29 mouse cellular contexts compared by ENCODE assay signal in genomic region chr1:59901082-59901876, GRCm38 (mm10). TPM values are rescaled to one million over a fixed set of nuclear protein-coding genes. Genes with fewer than 3 reads are reported as not detected.
DNase-seq lines count a peak whose midpoint lies in the region; ATAC-seq and TF ChIP-seq lines count a peak whose summit lies in the region.
"Had no signal": no experiment of that assay in that cellular context is flagged by ENCODE, and none has a peak within 500 bp of the region (broad histone marks: within the 10 kb centered on the region; RNA-seq: fewer than 3 reads in every experiment).

No protein-coding gene starts in this region.

- WGBS in kidney, adult 2 months, result 92% methylated on average over 5 of the region's 5 CpGs
- 85% methylated on average over 5 of the region's 5 CpGs for WGBS in kidney, embryonic 14.5 days
- 24% methylated on average over 5 of the region's 5 CpGs for WGBS in liver, embryonic 14.5 days (ENCODE audit: insufficient replicate concordance)

- no peak for TF ChIP-seq POLR2A in kidney, adult 2 months (IDR thresholded peaks at IDR 0.05; ENCODE audit: low read depth, low read length)

- no peak overlapping the region for H3K4me3 ChIP-seq in kidney, adult 2 months (ENCODE audit: insufficient read depth, low read depth, low read length)
- H3K4me3 ChIP-seq in kidney, embryonic 14.5 days (ENCODE audit: low read length), result no peak overlapping the region
- H3K4me3 ChIP-seq in brown adipose tissue, adult 24 weeks (ENCODE audit: insufficient read depth, low read depth, low read length), result no peak overlapping the region
- no peak overlapping the region for H3K4me3 ChIP-seq in liver, embryonic 14.5 days (ENCODE audit: insufficient read depth in 1 of 2, low read depth in 2 of 2, low read length in 2 of 2)
- H3K4me3 ChIP-seq: embryonic facial prominence, embryonic 13.5 days; forebrain, embryonic 10.5 days; forebrain, embryonic 15.5 days; heart, embryonic 12.5 days; limb, embryonic 12.5 days; midbrain, embryonic 10.5 days had no signal

- H3K4me1 ChIP-seq in kidney, adult 2 months (ENCODE audit: control insufficient read depth, insufficient read depth, low read length), result peaks cover 20% of the 10 kb centered on the region
- H3K4me1 ChIP-seq in kidney, embryonic 14.5 days (ENCODE audit: control insufficient read depth, insufficient read depth, low read length), result no peaks in the 10 kb centered on the region
- H3K4me1 ChIP-seq in brown adipose tissue, adult 24 weeks (ENCODE audit: control insufficient read depth, insufficient read depth, insufficient read length, low read length), result peaks cover 14% of the 10 kb centered on the region
- H3K4me1 ChIP-seq in liver, embryonic 14.5 days (replicated peaks; ENCODE audit: control insufficient read depth in 2 of 2, insufficient read depth in 2 of 2, low read length in 1 of 2), result peaks cover 28 to 43% of the 10 kb centered on the region in 2 experiments
- H3K4me1 ChIP-seq: forebrain, embryonic 10.5 days; forebrain, embryonic 15.5 days; midbrain, embryonic 10.5 days had no signal

- DNase-seq in kidney, adult 2 months, result no peak
- peak; percentile 71 for DNase-seq in c-Kit-positive CD71-positive TER-119-positive erythroid progenitor cells, embryonic 14.5 days (ENCODE audit: low spot score)
- peak in 2 of 3 experiments; percentile 43 to 62 for DNase-seq in liver, embryonic 14.5 days (ENCODE audit: low read depth in 3 of 3, low spot score in 3 of 3)
- no peak for DNase-seq in frontal cortex, postnatal 36 days (ENCODE audit: low spot score in 2 of 2)
- no peak for DNase-seq in cerebellum, postnatal 36 days
- DNase-seq: adrenal gland, adult 2 months; adrenal gland, postnatal 36 days; B cell, adult 2 months; cerebellum, adult 11 months; cerebellum, adult 9-10 months; gastrocnemius, postnatal 10 days; heart, postnatal 10 days; kidney, adult 8-10 months; kidney, postnatal 14 days; layer of hippocampus, adult 9-11 months; lung, adult 2 months; spleen, adult 18-20 months; thymus, postnatal 36 days had no signal

- ATAC-seq in kidney, embryonic 14.5 days (ENCODE audit: low FRiP score, low TSS enrichment), result no peak
- ATAC-seq in liver, embryonic 14.5 days (ENCODE audit: insufficient read depth), result peak; percentile 72
- ATAC-seq: activated CD4-positive, CD25-positive, alpha-beta regulatory T cell, adult 4 months; forebrain, embryonic 15.5 days; hindbrain, embryonic 16.5 days; midbrain, embryonic 16.5 days had no signal

- no peak overlapping the region for H3K9ac ChIP-seq in kidney, embryonic 14.5 days (ENCODE audit: low read depth, low read length)
- H3K9ac ChIP-seq in liver, embryonic 14.5 days (replicated peaks), result no peak overlapping the region
- H3K9ac ChIP-seq: embryonic facial prominence, embryonic 13.5 days; forebrain, embryonic 15.5 days; heart, embryonic 12.5 days; limb, embryonic 12.5 days had no signal

- TF ChIP-seq EP300 in liver, embryonic 14.5 days (IDR thresholded peaks at IDR 0.05; ENCODE audit: low read depth), result peak; percentile 66

- H3K9me3 ChIP-seq in kidney, embryonic 14.5 days (ENCODE audit: control insufficient read depth, low read length), result no peaks in the 10 kb centered on the region
- no peaks in the 10 kb centered on the region for H3K9me3 ChIP-seq in liver, embryonic 14.5 days (ENCODE audit: control insufficient read depth, low read length)
- H3K9me3 ChIP-seq: embryonic facial prominence, embryonic 13.5 days; forebrain, embryonic 10.5 days; forebrain, embryonic 15.5 days; heart, embryonic 12.5 days; limb, embryonic 12.5 days; midbrain, embryonic 10.5 days had no signal

- no peaks in the 10 kb centered on the region for H3K36me3 ChIP-seq in kidney, adult 2 months (ENCODE audit: control insufficient read depth, insufficient read depth, low read length)
- no peaks in the 10 kb centered on the region for H3K36me3 ChIP-seq in kidney, embryonic 14.5 days (ENCODE audit: control insufficient read depth, insufficient read depth, low read length)
- no peaks in the 10 kb centered on the region for H3K36me3 ChIP-seq in liver, embryonic 14.5 days (replicated peaks; ENCODE audit: control insufficient read depth, insufficient read depth, low read depth)
- H3K36me3 ChIP-seq: embryonic facial prominence, embryonic 13.5 days; forebrain, embryonic 10.5 days; forebrain, embryonic 15.5 days; heart, embryonic 12.5 days; limb, embryonic 12.5 days; midbrain, embryonic 10.5 days had no signal

- TF ChIP-seq CTCF in kidney, adult 2 months (conservative IDR thresholded peaks at IDR 0.05; ENCODE audit: insufficient read depth, insufficient read length, low read depth, low read length), result no peak
- TF ChIP-seq CTCF in liver, embryonic 14.5 days (IDR thresholded peaks at IDR 0.05; ENCODE audit: low read depth), result no peak

- no peaks in the 10 kb centered on the region for H3K27me3 ChIP-seq in kidney, adult 2 months (replicated peaks; ENCODE audit: control insufficient read depth, insufficient read depth, low read length)
- H3K27me3 ChIP-seq in kidney, embryonic 14.5 days (ENCODE audit: control insufficient read depth, insufficient read depth, low read length), result no peaks in the 10 kb centered on the region
- no peaks in the 10 kb centered on the region for H3K27me3 ChIP-seq in liver, embryonic 14.5 days (ENCODE audit: control insufficient read depth, insufficient read depth, low read length)
- H3K27me3 ChIP-seq: embryonic facial prominence, embryonic 13.5 days; forebrain, embryonic 15.5 days; heart, embryonic 12.5 days; limb, embryonic 12.5 days had no signal

- peak overlapping the region; percentile 55 for H3K27ac ChIP-seq in kidney, adult 2 months (ENCODE audit: insufficient read depth, low read depth, low read length)
- no peak overlapping the region for H3K27ac ChIP-seq in kidney, embryonic 14.5 days (ENCODE audit: low read depth, low read length)
- peak overlapping the region; percentile 60; the same call in 1 of the 2 replicates for H3K27ac ChIP-seq in brown adipose tissue, adult 24 weeks (replicated peaks; ENCODE audit: low read depth, low read length)
- H3K27ac ChIP-seq in liver, embryonic 14.5 days, result no peak overlapping the region; the same call in 1 of the 2 replicates
- H3K27ac ChIP-seq: embryonic facial prominence, embryonic 13.5 days; forebrain, embryonic 10.5 days; forebrain, embryonic 15.5 days; limb, embryonic 12.5 days; midbrain, embryonic 10.5 days had no signal

- H3K4me2 ChIP-seq in kidney, embryonic 14.5 days (replicated peaks; ENCODE audit: low read depth, low read length), result no peak overlapping the region
- H3K4me2 ChIP-seq in liver, embryonic 14.5 days (ENCODE audit: low read depth), result peak overlapping the region; percentile 20; the same call in 1 of the 2 replicates
- H3K4me2 ChIP-seq: embryonic facial prominence, embryonic 13.5 days; forebrain, embryonic 15.5 days; heart, embryonic 12.5 days; limb, embryonic 12.5 days had no signal

RNA-seq across cellular contexts. Expression of gene Fam117b, which starts 11.5 kb away (rescaled TPM):
- polyA plus RNA-seq in kidney, adult 2 months (2012; rRNA removed), result 11.5 and 11.9 TPM in 2 replicates
- 11.2 and 19.2 TPM in 2 replicates for polyA plus RNA-seq in kidney, embryonic 14.5 days (2014; fragmentation: Nextera tagmentation; extraction: Ambion mirVana)
- 3.8 and 5.0 TPM in 2 replicates for polyA plus RNA-seq in brown adipose tissue, adult 24 weeks (2012; ENCODE audit: insufficient read depth, insufficient read length, missing spikeins)
- 2.0 and 2.8 TPM in 2 replicates for polyA plus RNA-seq in liver, embryonic 14.5 days (2012; rRNA removed)
- polyA plus RNA-seq in liver, embryonic 14.5 days (2014; fragmentation: Nextera tagmentation; extraction: Ambion mirVana), result 2.6 and 3.0 TPM in 2 replicates

Comparison
In these comparisons a context has a peak if more than half of its experiments do, and no peak if none do; other contexts are left out.
1. H3K27ac ChIP-seq: peak in kidney, adult 2 months (single experiment) and brown adipose tissue, adult 24 weeks (single experiment); none in kidney, embryonic 14.5 days (single experiment) and liver, embryonic 14.5 days (single experiment).
2. DNase-seq: peak in c-Kit-positive CD71-positive TER-119-positive erythroid progenitor cells, embryonic 14.5 days (single experiment) and liver, embryonic 14.5 days (2 of 3); none in kidney, adult 2 months (single experiment), frontal cortex, postnatal 36 days (0 of 2) and cerebellum, postnatal 36 days (0 of 2).